Mouse (Mus musculus) T-helper 2 cell (primary cell): ENCODE measurements around the gene Sash1.

Experiments
- in situ Hi-C: fragments of 300-600 bp; cut with MboI, MseI; formaldehyde crosslinking; loops from one replicate; pipeline ENCODE4 v1.15.1; 2025; ENCODE audit warnings: high pct_unique_total_duplicates

Gene Sash1

GRCm38 (mm10) chr10:8902412-8902811 lies 16.5 kb upstream of the Sash1 start:
- in situ Hi-C loops: no loop called here

GRCm38 (mm10) chr10:8898831-8899511 lies 13.1 kb upstream of the Sash1 start:
- in situ Hi-C loops: no loop called here

- in situ Hi-C loops: no loop called here
These were observed 12.4 kb upstream of the Sash1 start for GRCm38 (mm10) chr10:8898099-8898777.

- in situ Hi-C loops: no loop called here
These were observed 9.2 kb upstream of the Sash1 start for GRCm38 (mm10) chr10:8894965-8895515.

GRCm38 (mm10) chr10:8890511-8890910 lies 4.6 kb upstream of the Sash1 start:
- in situ Hi-C loops: no loop called here

- in situ Hi-C loops: no loop called here
These were observed 3.5 kb upstream of the Sash1 start for GRCm38 (mm10) chr10:8889341-8889740.

GRCm38 (mm10) chr10:8886528-8886854 lies 621 bp upstream of the Sash1 start:
- in situ Hi-C loops: no loop called here

- in situ Hi-C loops: no loop called here
These were observed 669 bp downstream of the Sash1 start for GRCm38 (mm10) chr10:8885201-8885600.

GRCm38 (mm10) chr10:8884565-8884964 lies 1.3 kb downstream of the Sash1 start:
- in situ Hi-C loops: no loop called here

GRCm38 (mm10) chr10:8883686-8884085 lies 2.2 kb downstream of the Sash1 start:
- in situ Hi-C loops: no loop called here

GRCm38 (mm10) chr10:8881736-8882135 lies 4.1 kb downstream of the Sash1 start:
- in situ Hi-C loops: no loop called here

GRCm38 (mm10) chr10:8880950-8881675 lies 4.8 kb downstream of the Sash1 start:
- in situ Hi-C loops: no loop called here

- in situ Hi-C loops: no loop called here
These were observed 7.0 kb downstream of the Sash1 start for GRCm38 (mm10) chr10:8878824-8879223.

GRCm38 (mm10) chr10:8878381-8878780 lies 7.5 kb downstream of the Sash1 start:
- in situ Hi-C loops: no loop called here

GRCm38 (mm10) chr10:8873631-8874370 lies 12.1 kb downstream of the Sash1 start:
- in situ Hi-C loops: no loop called here

GRCm38 (mm10) chr10:8872788-8873187 lies 13.1 kb downstream of the Sash1 start:
- in situ Hi-C loops: no loop called here

GRCm38 (mm10) chr10:8871935-8872334 lies 13.9 kb downstream of the Sash1 start:
- in situ Hi-C loops: no loop called here

GRCm38 (mm10) chr10:8870368-8870767 lies 15.5 kb downstream of the Sash1 start:
- in situ Hi-C loops: no loop called here

GRCm38 (mm10) chr10:8866062-8866642 lies 19.7 kb downstream of the Sash1 start:
- in situ Hi-C loops: no loop called here

GRCm38 (mm10) chr10:8860655-8861054 lies 25.2 kb downstream of the Sash1 start:
- in situ Hi-C loops: no loop called here

- in situ Hi-C loops: no loop called here
These were observed 27.2 kb downstream of the Sash1 start for GRCm38 (mm10) chr10:8858718-8859117.
